Mouse (Mus musculus): ENCODE results near the gene Cd2bp2. TPM values are rescaled to one million over a fixed set of nuclear protein-coding genes. Genes with fewer than 3 reads are reported as not detected.

The Cd2bp2 gene
- polyA plus RNA-seq (2015; fragmentation: Nextera tagmentation; extraction: Ambion mirVana), result 68.3 and 73.3 TPM in 2 replicates

DNA sequence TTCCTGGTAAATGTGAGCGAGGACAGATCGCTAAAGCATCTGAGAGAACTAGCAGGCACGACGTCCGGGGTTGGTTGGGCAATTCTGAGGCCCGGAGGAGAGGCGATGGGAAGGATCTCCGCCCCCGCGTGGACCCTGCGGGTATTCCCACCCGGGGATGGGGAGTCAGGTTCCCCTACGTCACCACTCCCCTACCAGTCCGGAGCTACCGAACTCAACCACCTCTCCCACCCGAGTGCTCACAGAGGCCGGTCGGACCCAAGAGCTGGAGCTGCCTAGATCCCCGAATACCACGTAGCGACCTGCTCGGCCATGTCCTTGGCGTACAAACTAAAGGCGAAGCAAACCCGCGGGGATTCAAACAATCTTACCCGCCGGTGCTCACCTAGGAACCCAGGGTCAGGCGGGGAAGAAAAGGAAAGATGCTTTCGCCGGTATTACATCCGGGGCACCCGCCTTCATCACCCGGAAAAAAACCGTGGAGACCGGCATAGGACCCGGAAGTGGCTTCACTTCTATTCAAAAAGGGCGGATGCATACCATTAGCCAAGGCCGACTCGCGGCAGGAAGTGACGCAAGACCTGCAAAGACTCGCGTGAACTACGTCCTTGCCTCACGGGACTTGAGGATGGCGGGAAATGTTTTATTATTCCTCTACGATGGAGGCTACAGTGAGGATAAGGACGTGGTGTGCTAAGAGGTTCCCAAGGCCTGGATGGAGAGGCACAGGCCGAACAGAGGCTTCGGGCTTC lies at the start of gene Cd2bp2:
Gene Cd2bp2 (minus strand): TSS at position 507 of the 752 bp plus-strand sequence.
- WGBS, result under 1% methylated on average over 51 of the region's 51 CpGs
- H3K4me2 ChIP-seq, result peak within 1 kb of the TSS; percentile 84
- H3K9ac ChIP-seq, result peak within 1 kb of the TSS; percentile 80
- H3K36me3 ChIP-seq, result peaks cover 82% of the 10 kb centered on the region
- peaks cover 28% of the 10 kb centered on the region for H3K4me1 ChIP-seq
- H3K27me3 ChIP-seq, result no peaks in the 10 kb centered on the region
- ATAC-seq (ENCODE audit: insufficient number of reproducible peaks, insufficient read depth, low FRiP score, low TSS enrichment, low read depth), result peak; percentile 91
- H3K27ac ChIP-seq, result peak within 1 kb of the TSS; percentile 93
- peak within 1 kb of the TSS; percentile 74 for H3K4me3 ChIP-seq
- no peaks in the 10 kb centered on the region for H3K9me3 ChIP-seq

DNA sequence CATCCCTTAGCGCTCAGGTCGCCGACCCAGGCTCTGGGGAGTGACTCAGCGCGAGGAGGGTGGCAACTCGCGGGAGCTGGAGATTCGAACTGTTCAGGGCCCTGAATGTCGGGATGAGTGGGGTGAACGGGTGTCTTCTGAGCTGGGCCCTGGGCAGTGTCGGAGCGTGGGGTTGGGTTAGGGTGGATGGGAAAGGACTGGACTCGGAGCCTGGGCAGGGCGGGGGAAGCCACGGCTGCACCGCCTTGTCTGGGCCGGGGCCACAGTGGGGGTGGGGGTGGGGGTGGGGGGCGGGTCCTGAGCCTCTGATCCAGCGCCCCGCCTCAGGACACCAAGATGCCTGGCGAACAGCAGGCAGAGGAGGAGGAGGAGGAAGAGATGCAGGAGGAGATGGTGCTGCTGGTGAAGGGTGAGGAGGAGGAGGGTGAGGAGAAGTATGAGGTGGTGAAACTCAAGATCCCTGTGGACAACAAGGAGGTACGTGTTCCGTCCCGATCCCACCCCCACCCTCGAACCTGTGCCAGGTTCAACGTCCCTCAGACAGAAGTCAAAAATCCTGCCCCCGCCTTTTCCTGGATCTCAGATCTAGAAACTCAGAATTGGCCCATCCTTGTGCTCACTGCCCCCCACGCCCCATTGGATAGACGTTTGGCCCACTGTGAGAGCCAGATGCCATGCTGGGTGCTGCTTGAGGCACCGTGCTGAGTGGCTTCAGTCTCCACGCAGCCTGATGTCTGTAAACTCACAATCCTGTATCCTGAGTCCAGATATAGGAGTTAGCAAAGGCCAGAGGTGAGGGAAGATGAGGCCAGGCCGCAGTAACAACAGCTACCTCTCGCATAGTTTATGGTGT lies 49.0 kb upstream of the Cd2bp2 start:
- Histone ChIP-seq H3K4me2 (peak overlapping the region; percentile 77), H3K9me3 (no peaks in the 10 kb centered on the region), H3K36me3 (peaks cover 36% of the 10 kb centered on the region), H3K27ac (peak overlapping the region; percentile 96), H3K9ac (peak overlapping the region; percentile 95), H3K27me3 (no peaks in the 10 kb centered on the region), H3K4me3 (peak overlapping the region; percentile 86), H3K4me1 (peaks cover 29% of the 10 kb centered on the region)
- WGBS, result 10% methylated on average over 32 of the region's 33 CpGs
- peak; percentile 82 for ATAC-seq (ENCODE audit: insufficient number of reproducible peaks, insufficient read depth, low FRiP score, low TSS enrichment, low read depth)

DNA sequence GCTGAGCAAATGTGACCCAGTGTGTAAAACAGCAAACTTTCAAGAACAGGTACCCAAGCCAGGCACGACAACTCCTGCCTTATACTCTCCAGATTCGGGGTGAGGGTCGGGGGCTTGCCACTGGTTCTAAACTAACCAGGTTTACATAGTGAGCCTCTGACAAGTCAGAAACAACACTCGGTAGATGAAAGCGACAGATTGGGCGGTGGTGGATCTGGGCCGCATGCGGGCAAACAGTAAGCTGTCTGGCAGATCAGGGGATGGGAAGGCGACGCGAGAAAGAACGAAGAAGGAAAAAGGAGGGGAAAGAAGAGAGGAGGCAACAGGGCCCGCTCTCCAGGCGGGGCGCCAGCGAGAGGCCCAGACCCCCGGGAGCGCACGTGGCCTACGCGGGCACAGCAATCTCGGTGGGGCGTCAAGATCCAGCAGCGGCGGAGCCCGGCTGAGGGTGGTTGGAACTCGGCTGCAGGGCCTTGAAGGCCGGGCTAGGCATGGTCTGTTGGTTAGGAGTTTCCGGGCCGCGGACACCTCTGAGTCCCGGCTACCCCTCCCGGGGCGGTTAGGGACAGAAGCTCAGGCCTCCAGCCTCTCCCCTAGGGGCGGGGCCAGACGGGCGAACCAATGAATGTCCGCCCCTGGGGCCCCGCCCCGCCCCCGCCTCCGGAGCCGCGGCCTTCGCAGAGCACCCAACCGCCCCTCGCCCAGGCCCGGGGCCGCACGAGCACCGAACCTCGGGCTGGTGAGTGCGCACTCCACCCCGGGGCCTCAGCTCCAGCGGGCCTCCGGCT lies 48.2 kb upstream of the Cd2bp2 start, which contains the start of gene Zfp771:
Gene Zfp771 (plus strand): TSS at position 405 of the 788 bp plus-strand sequence.
- Histone ChIP-seq H3K9me3 (no peaks in the 10 kb centered on the region), H3K27me3 (no peaks in the 10 kb centered on the region), H3K36me3 (peaks cover 31% of the 10 kb centered on the region), H3K4me1 (peaks cover 29% of the 10 kb centered on the region), H3K27ac (peak within 1 kb of the TSS; percentile 96), H3K4me2 (peak within 1 kb of the TSS; percentile 77), H3K4me3 (peak within 1 kb of the TSS; percentile 86), H3K9ac (peak within 1 kb of the TSS; percentile 95)
- WGBS, result 1% methylated on average over 55 of the region's 56 CpGs
- ATAC-seq (ENCODE audit: insufficient number of reproducible peaks, insufficient read depth, low FRiP score, low TSS enrichment, low read depth), result peak; percentile 92

DNA sequence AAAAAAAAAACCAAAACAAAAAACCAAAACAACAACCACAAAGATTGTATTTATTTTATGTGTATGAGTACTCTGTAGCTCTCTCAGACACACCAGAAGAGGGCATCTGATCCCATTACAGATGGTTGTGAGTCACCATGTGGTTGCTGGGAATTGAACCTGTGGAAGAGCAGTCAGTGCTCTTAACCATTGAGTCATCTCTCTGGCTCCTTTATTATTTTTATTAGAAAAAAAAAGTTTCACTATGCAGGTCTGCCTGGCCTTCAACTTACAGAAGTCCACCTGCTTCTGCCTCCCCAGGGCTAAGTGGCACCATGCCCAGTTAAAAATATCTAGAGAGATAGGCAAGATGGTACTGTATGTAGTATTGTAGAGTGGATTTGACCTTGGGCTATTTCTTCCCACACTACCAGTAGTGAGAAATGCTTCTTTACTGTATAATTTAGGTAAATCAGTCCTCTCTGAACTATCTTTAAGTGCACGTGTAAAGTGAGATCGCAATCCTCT lies 47.6 kb upstream of the Cd2bp2 start:
- H3K4me3 ChIP-seq, result peak overlapping the region; percentile 86
- H3K4me1 ChIP-seq, result peaks cover 29% of the 10 kb centered on the region
- peaks cover 35% of the 10 kb centered on the region for H3K36me3 ChIP-seq
- no peaks in the 10 kb centered on the region for H3K9me3 ChIP-seq
- WGBS, result 28% methylated on average over 2 of the region's 2 CpGs
- no peak for ATAC-seq (ENCODE audit: insufficient number of reproducible peaks, insufficient read depth, low FRiP score, low TSS enrichment, low read depth)
- H3K9ac ChIP-seq, result peak overlapping the region; percentile 95
- peak overlapping the region; percentile 96 for H3K27ac ChIP-seq
- no peaks in the 10 kb centered on the region for H3K27me3 ChIP-seq
- peak overlapping the region; percentile 77 for H3K4me2 ChIP-seq

DNA sequence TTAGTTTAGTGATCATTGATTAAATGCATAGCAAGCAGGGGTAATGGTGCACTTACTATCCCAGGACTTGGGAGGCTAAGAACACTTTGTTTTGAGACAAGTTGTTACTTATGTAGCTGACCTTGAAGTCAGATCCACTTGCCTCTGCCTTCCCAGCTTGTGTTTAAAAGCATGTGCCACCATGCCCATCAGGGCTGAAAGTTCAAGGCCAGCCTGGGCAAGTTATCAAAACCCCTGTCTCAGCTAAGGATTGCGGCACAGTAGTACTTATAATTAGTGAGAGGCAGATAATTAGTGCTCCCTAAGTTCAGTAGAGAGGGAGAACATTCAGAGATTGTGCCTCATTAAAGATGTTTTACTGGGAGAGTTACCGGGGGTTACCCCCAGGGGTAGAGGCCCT lies 38.9 kb upstream of the Cd2bp2 start:
- 88% methylated on average over 2 of the region's 2 CpGs for WGBS
- Histone ChIP-seq H3K9me3 (no peaks in the 10 kb centered on the region), H3K27me3 (no peaks in the 10 kb centered on the region), H3K4me2 (peak overlapping the region; percentile 79; the same call in 1 of the 2 replicates), H3K27ac (no peak overlapping the region), H3K36me3 (peaks cover 61% of the 10 kb centered on the region), H3K9ac (no peak overlapping the region), H3K4me3 (0 out of 2 replicates have a peak overlapping the region, but pooled peaks have one; percentile 97), H3K4me1 (peaks cover 34% of the 10 kb centered on the region)
- no peak for ATAC-seq (ENCODE audit: insufficient number of reproducible peaks, insufficient read depth, low FRiP score, low TSS enrichment, low read depth)

DNA sequence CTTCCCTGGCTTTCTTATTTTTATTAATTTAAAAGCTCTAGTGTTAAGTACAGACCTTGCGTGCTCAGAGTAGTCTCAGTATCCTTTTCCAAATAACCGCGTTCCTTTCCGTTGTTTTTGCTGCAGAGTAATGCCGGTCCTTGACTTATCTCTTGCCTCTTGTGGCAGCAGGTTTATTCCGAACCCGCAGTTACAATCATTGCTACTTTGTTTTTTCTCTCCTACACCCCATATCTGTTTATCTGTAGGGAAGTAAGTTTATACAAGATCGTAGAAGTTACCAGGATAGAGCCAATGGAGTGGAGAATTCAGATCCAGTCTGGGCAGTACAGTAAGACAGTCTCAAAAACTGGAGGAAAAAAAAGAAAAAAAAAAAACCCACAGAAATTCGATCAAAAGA lies 37.9 kb upstream of the Cd2bp2 start:
- H3K27me3 ChIP-seq, result no peaks in the 10 kb centered on the region
- peak overlapping the region; percentile 79 for H3K4me2 ChIP-seq
- peaks cover 34% of the 10 kb centered on the region for H3K4me1 ChIP-seq
- H3K4me3 ChIP-seq, result peak overlapping the region; percentile 97
- H3K9me3 ChIP-seq, result no peaks in the 10 kb centered on the region
- no peak for ATAC-seq (ENCODE audit: insufficient number of reproducible peaks, insufficient read depth, low FRiP score, low TSS enrichment, low read depth)
- H3K36me3 ChIP-seq, result peaks cover 65% of the 10 kb centered on the region
- H3K9ac ChIP-seq, result peak overlapping the region; percentile 97
- peak overlapping the region; percentile 99 for H3K27ac ChIP-seq
- WGBS, result 6% methylated on average over 9 of the region's 9 CpGs

DNA sequence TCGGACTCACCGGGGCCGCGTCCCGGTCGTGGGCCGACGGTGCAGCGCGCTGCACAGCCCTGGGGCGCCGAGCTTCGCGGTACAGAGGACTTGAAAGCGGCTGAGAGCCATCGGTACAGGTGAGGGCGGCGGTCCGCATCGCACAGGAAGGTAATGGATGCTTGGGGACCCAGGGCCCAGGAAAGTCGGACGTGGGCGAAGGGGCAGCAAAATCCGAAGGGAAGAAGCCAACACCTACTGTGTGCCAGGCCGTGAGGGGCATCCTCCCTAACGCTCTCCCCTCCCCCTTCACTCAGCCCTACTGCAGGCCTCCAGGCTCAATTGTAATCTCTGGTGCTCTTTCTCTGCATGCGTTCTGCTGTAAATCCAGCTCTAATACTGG lies 37.5 kb upstream of the Cd2bp2 start:
- peaks cover 34% of the 10 kb centered on the region for H3K4me1 ChIP-seq
- peak overlapping the region; percentile 79 for H3K4me2 ChIP-seq
- H3K9me3 ChIP-seq, result no peaks in the 10 kb centered on the region
- peak overlapping the region; percentile 97 for H3K4me3 ChIP-seq
- peak; percentile 21; the same call in 1 of the 2 replicates for ATAC-seq (ENCODE audit: insufficient number of reproducible peaks, insufficient read depth, low FRiP score, low TSS enrichment, low read depth)
- under 1% methylated on average over 27 of the region's 27 CpGs for WGBS
- peak overlapping the region; percentile 99 for H3K27ac ChIP-seq
- peak overlapping the region; percentile 97 for H3K9ac ChIP-seq
- H3K27me3 ChIP-seq, result no peaks in the 10 kb centered on the region
- peaks cover 61% of the 10 kb centered on the region for H3K36me3 ChIP-seq

DNA sequence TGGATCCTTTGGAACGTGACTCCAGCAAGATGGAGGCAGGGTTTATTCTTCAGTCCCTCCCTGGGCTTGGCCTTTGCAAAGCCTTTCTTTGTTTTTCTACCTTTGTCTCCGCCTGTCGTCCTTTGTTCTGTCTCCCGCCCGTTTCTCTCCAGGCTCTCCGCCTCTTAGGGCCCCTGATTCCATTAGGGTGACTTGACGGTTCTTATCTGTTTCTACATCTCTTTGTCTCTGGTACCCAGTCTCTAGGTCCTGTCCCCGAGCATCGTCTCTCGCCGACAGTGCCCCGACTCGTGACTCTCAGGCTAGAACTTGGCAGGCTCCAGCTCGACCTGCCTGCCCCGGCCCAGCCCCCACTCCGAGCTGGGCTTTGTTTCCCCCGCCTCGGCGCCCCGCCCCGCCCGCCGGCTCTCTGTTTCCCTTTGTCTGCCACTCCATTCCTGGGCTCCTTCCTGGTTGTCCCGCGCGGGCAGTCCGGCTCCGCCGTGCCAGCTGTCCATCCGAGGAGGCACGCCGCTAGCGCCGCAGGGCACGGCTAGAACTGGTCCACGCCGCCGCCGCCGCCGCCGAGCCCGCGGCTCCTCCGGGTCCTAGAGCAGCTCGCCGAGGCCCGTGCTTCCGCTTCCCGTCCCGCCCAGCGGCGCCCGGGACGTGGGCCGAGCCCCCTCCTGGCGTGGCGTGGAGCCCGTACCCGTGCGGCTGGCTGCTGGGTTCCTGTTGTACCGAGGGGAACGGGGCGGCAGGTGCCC lies 36.9 kb upstream of the Cd2bp2 start, which contains the start of the genes Zfp553 and Sept1:
Gene Zfp553 (plus strand): TSS at position 440 of the 746 bp plus-strand sequence.
Gene Sept1 (minus strand): TSS at position 509 of the 746 bp plus-strand sequence.
- peak within 1 kb of the TSS; percentile 97 for H3K4me3 ChIP-seq
- H3K4me2 ChIP-seq, result peak within 1 kb of the TSS; percentile 79
- peaks cover 34% of the 10 kb centered on the region for H3K4me1 ChIP-seq
- ATAC-seq (ENCODE audit: insufficient number of reproducible peaks, insufficient read depth, low FRiP score, low TSS enrichment, low read depth), result peak; percentile 88
- peak within 1 kb of the TSS; percentile 97 for H3K9ac ChIP-seq
- peak within 1 kb of the TSS; percentile 99 for H3K27ac ChIP-seq
- under 1% methylated on average over 64 of the region's 64 CpGs for WGBS
- H3K9me3 ChIP-seq, result no peaks in the 10 kb centered on the region
- H3K27me3 ChIP-seq, result no peaks in the 10 kb centered on the region
- H3K36me3 ChIP-seq, result peaks cover 56% of the 10 kb centered on the region

DNA sequence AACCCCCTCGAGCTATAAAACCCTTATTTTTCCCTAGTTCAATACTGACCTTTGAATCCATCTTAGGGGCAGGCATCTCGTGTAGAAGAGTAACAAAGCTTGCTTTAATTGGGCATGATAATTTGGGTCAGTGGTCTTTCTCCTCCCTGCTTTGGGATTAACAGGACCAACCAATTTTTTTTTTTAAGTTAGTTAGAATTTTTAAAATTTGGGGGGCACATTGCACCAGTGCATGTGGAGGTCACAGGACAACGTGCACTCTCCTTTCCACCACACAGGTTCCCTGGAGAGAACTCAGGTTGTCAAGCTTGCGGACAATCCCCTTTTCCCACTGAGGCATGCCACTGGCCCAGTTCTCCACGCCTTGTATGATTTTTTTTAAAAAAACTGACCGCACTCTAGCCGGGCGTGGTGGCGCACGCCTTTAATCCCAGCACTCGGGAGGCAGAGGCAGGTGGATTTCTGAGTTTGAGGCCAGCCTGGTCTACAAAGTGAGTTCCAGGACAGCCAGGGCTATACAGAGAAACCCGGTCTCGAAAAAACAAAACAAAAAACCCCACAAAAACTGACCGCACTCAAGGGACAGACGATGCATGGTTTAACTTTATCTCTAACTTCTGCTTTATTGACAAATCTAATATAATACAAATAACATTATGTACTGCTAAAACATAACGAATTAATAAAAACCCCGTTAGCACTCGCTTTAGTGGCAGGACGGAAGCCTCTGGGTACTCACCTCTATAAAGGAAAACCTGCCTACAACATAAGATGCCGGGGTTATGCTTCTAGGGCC lies 36.2 kb upstream of the Cd2bp2 start:
- Histone ChIP-seq H3K9ac (peak overlapping the region; percentile 97), H3K27me3 (no peaks in the 10 kb centered on the region), H3K4me2 (peak overlapping the region; percentile 79), H3K4me1 (peaks cover 34% of the 10 kb centered on the region), H3K36me3 (peaks cover 48% of the 10 kb centered on the region), H3K4me3 (peak overlapping the region; percentile 97), H3K27ac (peak overlapping the region; percentile 99), H3K9me3 (no peaks in the 10 kb centered on the region)
- no peak for ATAC-seq (ENCODE audit: insufficient number of reproducible peaks, insufficient read depth, low FRiP score, low TSS enrichment, low read depth)
- WGBS, result 8% methylated on average over 20 of the region's 20 CpGs

DNA sequence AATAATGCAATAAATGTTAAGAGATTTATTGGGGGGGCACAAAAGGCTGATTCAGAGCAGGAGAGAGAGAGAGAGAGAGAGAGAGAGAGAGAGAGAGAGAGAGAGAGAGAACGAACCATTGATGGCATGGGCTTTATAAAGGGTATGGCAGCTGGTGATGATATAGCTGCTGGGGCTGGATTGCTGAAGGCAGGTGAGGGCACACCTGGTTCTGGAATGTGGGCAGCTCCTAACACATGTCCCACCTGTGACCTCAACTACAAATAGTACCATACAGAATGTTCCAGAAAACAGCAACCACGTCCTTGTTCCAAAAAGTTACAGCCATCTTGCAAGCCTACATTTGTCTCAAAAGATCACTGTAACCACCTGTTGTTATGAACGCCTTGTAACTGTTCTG lies 35.5 kb upstream of the Cd2bp2 start:
- H3K27me3 ChIP-seq, result no peaks in the 10 kb centered on the region
- no peaks in the 10 kb centered on the region for H3K9me3 ChIP-seq
- H3K4me3 ChIP-seq, result peak overlapping the region; percentile 97
- 53% methylated on average over 3 of the region's 3 CpGs for WGBS
- ATAC-seq (ENCODE audit: insufficient number of reproducible peaks, insufficient read depth, low FRiP score, low TSS enrichment, low read depth), result no peak
- H3K36me3 ChIP-seq, result peaks cover 41% of the 10 kb centered on the region
- H3K9ac ChIP-seq, result peak overlapping the region; percentile 97
- peaks cover 34% of the 10 kb centered on the region for H3K4me1 ChIP-seq
- peak overlapping the region; percentile 79 for H3K4me2 ChIP-seq
- H3K27ac ChIP-seq, result no peak overlapping the region; the same call in 1 of the 2 replicates

Data from embryonic facial prominence, embryonic 13.5 days (tissue).